Mouse (Mus musculus) B cell, adult (primary cell): ENCODE results near the gene Cpa1. TPM values are rescaled to one million over a fixed set of nuclear protein-coding genes. Genes with fewer than 3 reads are reported as not detected.

Experiments
- total RNA-seq: library from RNA; stranded (reverse); gene quantifications from 4 replicates; pipeline ENCODE4 v1.2.4, GENCODE M21; 2023; ENCODE audit not compliant: inconsistent age

Cpa1 gene
- 0.96 to 1.7 TPM in 2 of 4 replicates, not detected in the others for total RNA-seq

DNA sequence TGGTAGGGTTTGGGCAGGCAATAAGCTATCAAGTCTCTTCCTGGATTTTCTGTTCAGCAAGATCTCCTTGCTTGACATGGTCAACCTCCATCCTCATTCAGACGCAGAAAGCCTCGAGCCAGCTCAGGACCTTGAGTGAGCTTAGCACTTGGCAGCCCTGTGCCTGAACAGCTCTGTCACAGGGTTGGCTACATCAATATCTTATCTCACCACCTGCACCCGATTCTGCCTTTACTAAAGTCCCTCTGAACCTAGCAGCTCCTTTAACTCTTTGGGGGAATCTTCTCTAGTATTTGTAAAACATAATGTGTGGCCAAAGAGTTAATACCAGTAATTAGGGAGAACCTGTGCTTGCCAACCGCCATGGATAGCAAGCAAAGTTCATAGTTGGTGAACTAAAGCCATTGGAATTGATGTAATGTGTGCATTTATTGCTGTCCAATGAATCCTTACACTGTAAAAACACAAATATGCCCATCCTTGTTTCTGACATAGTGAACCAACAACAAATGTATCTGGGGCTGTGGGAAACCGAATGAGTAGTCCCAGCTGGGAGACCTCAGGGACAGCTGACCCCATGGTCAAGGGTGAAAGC lies at the start of gene Cpa1:
Gene Cpa1, plus strand, starts transcription at position 545 of the 595 bp plus-strand sequence.

DNA sequence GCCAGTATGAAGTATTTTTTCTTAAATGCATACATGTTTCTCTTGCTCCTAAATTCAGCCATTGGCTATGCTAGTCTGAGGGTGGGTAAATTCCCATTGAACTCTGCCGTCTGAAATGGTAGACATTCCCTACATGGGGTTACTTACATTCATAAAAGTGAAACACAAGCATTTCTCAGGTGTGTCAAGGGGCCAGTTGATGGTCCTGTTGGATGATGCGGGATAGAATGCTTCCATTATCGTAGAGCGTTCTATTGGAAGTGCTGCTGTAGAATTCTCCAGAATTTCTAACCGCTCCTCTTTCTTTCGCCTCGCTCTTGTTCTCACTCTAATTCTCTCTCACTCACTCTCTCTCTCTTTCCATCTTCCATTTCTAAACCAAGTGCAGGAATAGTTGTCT lies 28.3 kb upstream of the Cpa1 start, which contains the start of gene Cpa5:
Gene Cpa5, plus strand, starts transcription at position 301 of the 400 bp plus-strand sequence.

GRCm38 (mm10) chr6:30693350-30693991 lies 54.5 kb downstream of the Cpa1 start, which contains the start of gene Cep41:
Gene Cep41, minus strand, starts transcription at chr6:30693749.

Other genes with a start within 250 kb of the Cpa1 start
- gene Zc3hc1, start 248.2 kb upstream of the Cpa1 start, total RNA-seq, result 29.7 to 37.9 TPM (median 35.1 TPM) in 4 replicates
- 20.6 to 21.0 TPM (median 20.8 TPM) in 4 replicates for gene Klhdc10, start 237.3 kb upstream of the Cpa1 start, total RNA-seq
- 30.7 to 37.1 TPM (median 33.8 TPM) in 4 replicates for gene Tmem209, start 129.4 kb upstream of the Cpa1 start, total RNA-seq
- 0.45 to 1.3 TPM (median 0.68 TPM) in 4 replicates for gene Ssmem1, start 129.4 kb upstream of the Cpa1 start, total RNA-seq
- gene Cpa2, start 97.6 kb upstream of the Cpa1 start, total RNA-seq, result not detected in 4 replicates
- not detected in 4 replicates for gene Cpa4, start 70.8 kb upstream of the Cpa1 start, total RNA-seq
- not detected in 4 replicates for gene Cpa5, start 28.2 kb upstream of the Cpa1 start, total RNA-seq
- 6.2 to 10.1 TPM (median 7.1 TPM) in 4 replicates for gene Cep41, start 54.5 kb downstream of the Cpa1 start, total RNA-seq
- gene Mest, start 84.3 kb downstream of the Cpa1 start, total RNA-seq, result 1.3 to 1.5 TPM in 2 of 4 replicates, not detected in the others